Mouse (Mus musculus): Measurements from ENCODE around the gene Mbnl2. TPM values are rescaled to one million over a fixed set of nuclear protein-coding genes. Genes with fewer than 3 reads are reported as not detected.
"Not testable (repeated sequence)": the region's sequence is repeated elsewhere in the genome, so short reads cannot be mapped to it uniquely, and the experiment has no call there.

The Mbnl2 gene
- polyA plus RNA-seq, 1 experiment from 2014 or later: 45.5 TPM

DNA sequence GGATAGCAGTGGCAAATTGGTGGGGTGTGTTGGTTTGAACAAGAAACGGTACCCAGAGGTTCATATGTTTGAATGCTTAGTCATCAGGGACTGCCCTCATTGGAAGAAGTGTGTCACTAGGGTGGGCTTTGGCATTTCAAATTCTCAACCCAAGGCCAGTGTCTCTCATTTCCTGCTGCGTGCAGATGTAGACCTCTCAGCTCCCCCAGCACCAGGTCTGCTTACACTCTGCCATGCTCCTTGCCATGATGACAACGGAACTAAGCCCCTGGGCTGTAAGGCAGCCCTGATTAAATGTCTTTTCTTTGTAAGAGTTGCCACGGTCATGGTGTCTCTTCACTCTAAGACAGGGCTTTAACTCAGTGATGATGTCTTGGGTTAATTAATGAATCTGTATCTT lies 69.2 kb downstream of the Mbnl2 start:
- Histone ChIP-seq H3K36me3 (peaks cover 35% of the 10 kb centered on the region), H3K4me1 (peaks cover 5% of the 10 kb centered on the region; the same call in 1 of the 2 replicates)
- 92% methylated on average over 4 of the region's 4 CpGs for WGBS

DNA sequence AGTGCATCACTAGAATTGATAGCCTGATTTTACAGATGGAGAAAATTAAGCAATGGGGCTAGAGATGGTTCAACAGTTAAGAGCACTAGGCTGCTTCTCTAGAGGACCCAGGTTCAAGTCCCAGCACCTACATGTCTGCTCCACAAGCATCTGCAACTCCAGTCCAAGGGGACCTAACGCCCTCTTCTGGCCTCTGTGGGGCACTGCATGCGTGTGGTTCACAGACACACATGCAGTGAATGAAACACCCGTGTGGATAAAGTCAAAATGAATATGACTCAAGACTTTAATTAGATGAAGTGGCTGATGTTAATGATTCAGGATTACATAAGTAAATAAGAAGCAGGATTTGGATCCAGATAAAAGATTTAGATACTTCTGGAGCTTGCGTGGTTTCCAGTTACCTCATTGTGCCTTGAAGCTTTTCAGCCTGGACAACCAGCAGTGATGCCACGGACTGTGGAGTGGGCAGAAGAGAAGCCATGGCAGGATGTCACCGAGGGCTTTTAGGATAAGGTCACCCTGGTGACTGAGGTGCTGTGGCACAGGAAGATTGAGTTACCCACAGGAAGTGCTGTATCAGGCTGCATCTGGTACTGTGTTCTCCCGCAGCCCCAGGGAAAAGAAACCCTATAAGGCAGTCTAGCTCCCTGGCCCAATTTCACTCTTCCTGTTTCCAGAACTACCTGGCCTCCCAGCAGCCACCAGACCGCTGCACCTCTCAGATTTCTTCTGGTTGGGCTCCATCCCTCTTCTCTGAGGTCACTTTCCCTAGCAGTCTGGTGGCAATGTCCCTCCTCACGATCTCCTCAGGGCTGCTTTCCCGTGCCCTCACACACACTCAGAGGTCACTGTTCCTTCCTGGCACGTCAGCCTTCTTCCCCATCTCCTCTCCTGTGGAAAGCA lies 72.2 kb downstream of the Mbnl2 start:
- Histone ChIP-seq H3K27me3 (ENCODE audit: low read depth, poor library complexity, severe bottlenecking) (no peaks in the 10 kb centered on the region), H3K4me3 (no peak overlapping the region), H3K36me3 (peaks cover 35% of the 10 kb centered on the region), H3K9me3 (replicated peaks) (0 out of 2 replicates have a peak, but pooled peaks cover 2% of the 10 kb centered on the region), H3K4me1 (peaks cover 5% of the 10 kb centered on the region), H3K27ac (no peak overlapping the region)
- DNase-seq (ENCODE audit: low spot score): no peak
- 78% methylated on average over 11 of the region's 11 CpGs for WGBS

More for the DNA sequence above, 69.2 kb downstream of the Mbnl2 start:
- Histone ChIP-seq H3K9me3 (replicated peaks) (0 out of 2 replicates have a peak, but pooled peaks cover 2% of the 10 kb centered on the region), H3K27ac (no peak overlapping the region), H3K4me3 (no peak overlapping the region), H3K27me3 (ENCODE audit: low read depth, poor library complexity, severe bottlenecking) (no peaks in the 10 kb centered on the region)
- no peak for DNase-seq (ENCODE audit: low spot score)

DNA sequence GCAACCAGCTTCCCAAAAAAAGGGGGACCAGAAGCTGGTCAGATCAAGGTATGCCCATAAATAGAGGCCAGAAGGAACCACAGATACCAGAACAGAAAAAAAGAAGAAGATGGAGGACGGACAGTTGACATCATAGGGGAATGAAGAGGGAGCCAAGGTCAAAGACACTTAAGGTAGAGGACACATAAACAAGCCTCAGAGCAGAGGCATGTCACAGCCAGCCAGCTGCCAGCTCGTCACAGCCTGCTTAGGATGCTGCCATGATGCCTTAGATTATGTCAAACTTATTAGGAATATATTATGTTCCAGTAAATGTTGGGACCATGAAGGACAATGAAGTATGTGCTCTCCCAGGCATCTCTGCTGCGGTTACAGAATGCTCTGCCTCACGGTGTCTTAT lies 73.9 kb downstream of the Mbnl2 start:
- Histone ChIP-seq H3K4me1 (peaks cover 9% of the 10 kb centered on the region), H3K27me3 (ENCODE audit: low read depth, poor library complexity, severe bottlenecking) (no peaks in the 10 kb centered on the region), H3K36me3 (peaks cover 35% of the 10 kb centered on the region), H3K9me3 (replicated peaks) (0 out of 2 replicates have a peak, but pooled peaks cover 2% of the 10 kb centered on the region), H3K4me3 (no peak overlapping the region), H3K27ac (no peak overlapping the region)
- WGBS: 95% methylated on average over 4 of the region's 4 CpGs
- DNase-seq (ENCODE audit: low spot score): no peak

DNA sequence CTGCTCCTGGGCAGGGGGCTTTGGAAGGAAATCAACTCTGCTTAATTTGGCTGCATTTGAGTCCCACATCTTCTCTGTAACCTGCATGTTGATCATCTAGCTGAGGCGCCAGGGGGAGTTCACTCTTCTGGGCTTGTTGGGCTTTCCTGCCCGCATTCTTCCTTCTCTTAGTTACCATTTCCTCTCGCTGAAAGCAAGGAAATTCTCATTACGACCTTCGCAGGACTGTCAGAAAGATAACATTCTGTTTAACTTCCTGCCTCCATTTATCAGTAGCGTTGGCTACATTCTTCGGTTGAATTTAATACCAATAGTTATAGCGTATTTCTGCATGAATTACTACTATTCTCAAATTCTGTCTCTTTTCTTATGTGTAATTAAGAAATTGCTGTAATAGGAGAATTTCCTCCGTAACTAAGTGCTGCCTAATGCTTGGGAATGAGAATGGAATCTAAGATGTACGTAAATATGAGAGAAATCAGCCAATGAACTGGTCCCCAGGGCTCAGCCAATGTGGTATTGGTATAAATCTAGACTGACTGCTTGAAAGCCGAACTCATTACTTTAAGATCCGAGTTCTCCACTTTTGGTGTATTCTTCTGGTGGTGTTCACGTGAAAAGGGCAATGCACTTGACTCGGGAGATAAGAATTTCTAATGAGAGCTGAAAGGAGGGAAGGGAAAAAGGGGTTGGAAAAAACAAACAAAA lies 76.8 kb downstream of the Mbnl2 start:
- H3K27me3 ChIP-seq (ENCODE audit: low read depth, poor library complexity, severe bottlenecking): no peaks in the 10 kb centered on the region
- H3K27ac ChIP-seq: no peak overlapping the region
- 83% methylated on average over 14 of the region's 14 CpGs for WGBS
- H3K36me3 ChIP-seq: peaks cover 18% of the 10 kb centered on the region
- no peak for DNase-seq (ENCODE audit: low spot score)
- H3K4me3 ChIP-seq: no peak overlapping the region
- H3K4me1 ChIP-seq: peaks cover 24% of the 10 kb centered on the region
- no peaks in the 10 kb centered on the region for H3K9me3 ChIP-seq (replicated peaks)

DNA sequence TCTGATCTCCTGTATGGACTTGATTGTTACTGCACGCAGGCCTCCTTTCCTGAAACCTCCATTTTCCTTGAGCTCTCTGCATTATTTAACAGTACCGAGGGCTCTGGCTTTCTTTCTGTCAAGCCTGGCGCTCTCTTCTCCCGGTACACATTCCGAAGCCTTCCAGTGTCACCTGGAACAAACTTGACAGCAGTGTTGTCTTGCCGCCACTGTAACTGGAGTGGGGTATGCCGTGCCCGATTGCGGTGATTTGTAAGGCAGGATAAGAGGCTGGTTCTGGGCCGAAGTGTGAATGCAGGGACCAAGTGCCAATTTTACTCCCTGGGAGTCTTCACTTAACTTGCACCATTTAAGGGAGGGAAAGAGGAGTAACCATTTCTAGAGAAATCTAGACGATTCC lies 77.7 kb downstream of the Mbnl2 start:
- H3K27ac ChIP-seq: no peak overlapping the region
- H3K9me3 ChIP-seq (replicated peaks): no peaks in the 10 kb centered on the region
- H3K27me3 ChIP-seq (ENCODE audit: low read depth, poor library complexity, severe bottlenecking): no peaks in the 10 kb centered on the region
- 76% methylated on average over 11 of the region's 11 CpGs for WGBS
- no peak for DNase-seq (ENCODE audit: low spot score)
- peaks cover 15% of the 10 kb centered on the region for H3K36me3 ChIP-seq
- no peak overlapping the region for H3K4me3 ChIP-seq
- H3K4me1 ChIP-seq: peaks cover 19% of the 10 kb centered on the region

DNA sequence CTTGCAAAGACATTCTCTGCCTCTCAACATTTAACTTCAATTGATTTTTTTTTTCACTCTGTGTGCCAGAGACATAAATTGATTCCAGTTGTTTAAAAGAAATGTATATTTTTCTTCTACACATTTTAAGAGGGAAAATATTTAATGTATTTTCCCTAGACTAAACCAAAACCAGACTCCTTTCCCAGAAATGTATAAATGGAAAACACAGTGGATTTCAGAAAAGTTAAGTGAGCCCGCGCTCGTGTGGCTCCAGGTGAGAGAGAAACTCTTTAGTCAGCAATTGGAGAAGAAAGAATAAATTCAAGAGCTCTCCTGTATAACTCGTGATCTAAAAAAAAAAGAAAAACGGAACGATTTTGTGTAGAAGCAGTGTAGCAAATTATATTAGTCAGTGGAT lies 79.1 kb downstream of the Mbnl2 start:
- no peaks in the 10 kb centered on the region for H3K9me3 ChIP-seq (replicated peaks)
- H3K27me3 ChIP-seq (ENCODE audit: low read depth, poor library complexity, severe bottlenecking): no peaks in the 10 kb centered on the region
- H3K36me3 ChIP-seq: peaks cover 12% of the 10 kb centered on the region
- H3K4me3 ChIP-seq: no peak overlapping the region
- H3K4me1 ChIP-seq: peaks cover 19% of the 10 kb centered on the region
- DNase-seq (ENCODE audit: low spot score): no peak
- H3K27ac ChIP-seq: no peak overlapping the region
- WGBS: 91% methylated on average over 6 of the region's 6 CpGs

DNA sequence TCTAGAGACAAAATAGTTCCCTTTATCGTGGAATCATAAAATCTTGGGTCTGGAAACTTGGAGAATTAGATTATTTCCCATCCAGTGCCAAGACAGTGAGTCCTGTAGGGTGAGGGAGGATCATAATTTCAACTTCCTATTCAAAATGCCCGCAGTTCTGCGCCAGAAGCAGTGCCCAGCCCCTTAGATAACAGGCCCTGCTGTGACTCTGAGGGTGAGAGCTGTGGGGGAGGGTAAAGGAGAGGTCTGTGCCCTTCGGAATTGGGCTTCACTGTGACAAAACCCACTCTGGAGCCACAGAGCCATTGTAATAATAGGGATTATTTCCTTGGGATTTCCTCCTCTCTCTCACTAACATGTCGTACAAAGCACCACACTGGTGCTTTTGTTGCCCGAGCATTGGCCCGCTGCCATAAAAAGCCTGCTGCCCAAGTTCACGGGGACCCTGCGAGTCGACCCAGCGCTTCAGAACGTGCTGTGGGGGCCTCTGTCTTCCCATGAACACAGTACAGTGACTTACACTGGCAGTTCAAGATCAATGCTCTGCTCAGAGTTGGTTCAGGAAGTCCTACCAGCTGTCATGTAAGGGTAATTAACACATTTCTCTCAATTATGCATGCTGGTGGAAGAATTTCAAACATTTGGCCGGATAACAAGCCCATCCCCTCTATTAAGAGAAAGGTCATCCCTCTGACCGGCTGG lies 79.7 kb downstream of the Mbnl2 start:
- DNase-seq (ENCODE audit: low spot score): no peak
- H3K4me1 ChIP-seq: peaks cover 19% of the 10 kb centered on the region
- WGBS: 50% methylated on average over 14 of the region's 14 CpGs
- no peaks in the 10 kb centered on the region for H3K27me3 ChIP-seq (ENCODE audit: low read depth, poor library complexity, severe bottlenecking)
- H3K9me3 ChIP-seq (replicated peaks): no peaks in the 10 kb centered on the region
- peak overlapping the region; percentile 46; the same call in 1 of the 2 replicates for H3K27ac ChIP-seq
- H3K36me3 ChIP-seq: peaks cover 12% of the 10 kb centered on the region
- no peak overlapping the region for H3K4me3 ChIP-seq

DNA sequence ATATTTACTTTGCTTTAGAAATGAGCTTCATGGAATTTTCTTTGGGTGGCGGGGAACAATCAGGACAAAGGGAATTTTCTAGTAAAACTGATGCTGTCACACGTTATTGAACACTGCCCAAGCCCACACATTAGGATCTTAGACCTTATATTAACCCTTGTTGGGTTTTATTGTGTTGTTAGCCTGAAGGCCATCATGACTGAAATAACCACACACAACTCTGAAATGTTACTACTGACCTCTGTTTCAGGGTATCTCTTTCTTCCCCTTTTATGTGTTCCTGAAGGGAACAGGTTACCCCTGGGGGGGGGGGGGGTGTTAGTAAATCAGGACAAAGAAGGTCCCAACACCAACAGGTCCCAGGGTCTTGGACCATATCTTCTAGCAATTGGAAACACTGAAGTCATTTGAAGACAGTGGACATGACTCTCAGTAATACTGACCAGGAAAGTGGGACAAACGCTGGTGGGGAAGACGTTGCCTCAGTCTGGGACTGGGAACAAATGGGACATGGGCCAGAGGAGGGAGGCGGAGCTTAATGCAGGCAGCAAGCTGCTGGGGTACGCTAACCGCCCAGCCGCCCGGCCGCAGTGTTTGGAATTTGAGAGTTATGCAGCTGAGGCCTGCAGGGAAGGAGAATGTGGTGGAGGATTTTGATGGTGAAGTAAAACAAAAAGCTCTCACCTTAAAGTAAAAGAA lies 80.4 kb downstream of the Mbnl2 start:
- Histone ChIP-seq H3K36me3 (peaks cover 12% of the 10 kb centered on the region), H3K4me3 (no peak overlapping the region), H3K27me3 (ENCODE audit: low read depth, poor library complexity, severe bottlenecking) (no peaks in the 10 kb centered on the region), H3K9me3 (replicated peaks) (no peaks in the 10 kb centered on the region), H3K27ac (no peak overlapping the region), H3K4me1 (peaks cover 19% of the 10 kb centered on the region)
- DNase-seq (ENCODE audit: low spot score): no peak
- 84% methylated on average over 10 of the region's 10 CpGs for WGBS

DNA sequence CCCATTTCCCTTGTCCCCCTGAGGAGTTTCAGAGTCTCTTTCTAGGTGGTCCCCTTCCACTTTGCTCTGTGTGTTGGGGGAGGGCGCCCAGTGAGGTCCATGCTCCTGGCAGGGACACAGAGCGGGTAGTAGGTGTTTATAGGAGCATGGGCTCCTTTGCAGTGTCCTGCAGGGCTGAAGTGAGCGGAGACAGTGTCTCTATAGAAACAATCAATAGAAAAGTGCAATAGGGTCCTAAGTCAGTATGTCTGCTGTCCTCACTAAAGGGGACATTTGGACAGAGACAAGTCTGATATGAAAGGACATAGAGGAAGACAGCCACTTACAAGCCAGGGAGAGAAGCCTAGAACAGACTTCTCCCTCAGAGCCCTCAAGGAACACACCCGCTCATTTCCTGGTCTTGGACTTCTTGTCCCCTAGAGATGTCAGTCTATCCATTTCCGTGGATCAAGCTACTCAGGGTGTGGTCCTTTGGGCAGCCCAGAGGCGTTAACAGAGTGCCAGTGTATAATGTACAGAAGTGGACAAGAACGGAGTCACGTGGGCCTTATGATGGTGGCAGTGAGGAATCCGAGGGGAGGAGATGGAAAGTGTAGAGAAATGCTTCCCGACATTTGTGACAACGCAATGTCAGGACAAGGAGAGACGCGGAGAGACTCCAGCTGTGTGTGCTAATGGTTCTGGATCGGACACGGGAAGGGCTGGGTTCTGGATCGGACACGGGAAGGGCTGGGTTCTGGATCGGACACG lies 82.0 kb downstream of the Mbnl2 start:
- DNase-seq (ENCODE audit: low spot score): no peak
- no peaks in the 10 kb centered on the region for H3K9me3 ChIP-seq (replicated peaks)
- 95% methylated on average over 19 of the region's 19 CpGs for WGBS

DNA sequence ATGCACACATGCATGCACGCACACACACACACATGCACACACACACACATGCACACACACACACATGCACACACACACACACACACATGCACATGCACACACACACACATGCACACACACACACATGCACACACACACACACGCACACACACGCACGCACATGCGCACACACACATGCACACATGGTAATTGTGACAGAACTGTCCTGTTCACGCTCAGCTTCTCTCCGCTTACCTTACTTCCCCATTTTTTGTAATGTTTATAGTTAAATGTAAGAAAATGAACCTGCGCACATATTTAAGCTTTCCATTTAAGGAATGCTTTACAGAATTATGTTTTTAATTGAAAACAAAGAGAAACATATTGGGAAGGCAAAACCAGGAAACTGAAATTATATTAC lies 84.1 kb downstream of the Mbnl2 start:
- 97% methylated on average over 8 of the region's 8 CpGs for WGBS
- not testable (repeated sequence) for H3K9me3 ChIP-seq (replicated peaks); DNase-seq (ENCODE audit: low spot score); H3K27ac ChIP-seq; H3K4me3 ChIP-seq; H3K27me3 ChIP-seq (ENCODE audit: low read depth, poor library complexity, severe bottlenecking)
- Histone ChIP-seq H3K4me1 (peaks cover 13% of the 10 kb centered on the region), H3K36me3 (peaks cover 12% of the 10 kb centered on the region)

More for the DNA sequence above, 82.0 kb downstream of the Mbnl2 start:
- Histone ChIP-seq H3K27me3 (ENCODE audit: low read depth, poor library complexity, severe bottlenecking) (no peaks in the 10 kb centered on the region), H3K4me1 (peaks cover 19% of the 10 kb centered on the region), H3K36me3 (peaks cover 12% of the 10 kb centered on the region), H3K4me3 (no peak overlapping the region), H3K27ac (no peak overlapping the region)

DNA sequence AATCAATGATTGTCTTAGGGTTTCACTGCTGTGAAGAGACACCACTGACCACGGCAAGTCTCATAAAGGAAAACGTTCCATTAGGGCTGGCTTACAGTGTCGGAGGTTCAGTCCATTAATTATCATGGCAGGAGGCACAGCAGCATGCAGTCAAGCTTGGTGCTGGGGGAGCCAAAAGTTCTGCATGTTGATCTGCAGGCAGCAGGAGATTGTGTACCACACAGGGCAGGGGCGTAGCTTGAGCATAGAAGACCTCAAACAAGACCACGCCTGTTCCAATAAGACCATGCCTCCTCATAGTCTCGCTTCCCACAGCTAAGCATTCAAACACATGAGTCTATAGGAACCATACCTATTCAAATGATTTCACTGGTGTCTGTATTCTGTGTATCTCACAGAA lies 85.7 kb downstream of the Mbnl2 start:
- H3K27ac ChIP-seq: no peak overlapping the region
- H3K36me3 ChIP-seq: peaks cover 12% of the 10 kb centered on the region
- H3K27me3 ChIP-seq (ENCODE audit: low read depth, poor library complexity, severe bottlenecking): no peaks in the 10 kb centered on the region
- H3K9me3 ChIP-seq (replicated peaks): no peaks in the 10 kb centered on the region
- WGBS: 78% methylated on average over 6 of the region's 6 CpGs
- H3K4me1 ChIP-seq: peaks cover under 1% of the 10 kb centered on the region; the same call in 1 of the 2 replicates
- no peak overlapping the region for H3K4me3 ChIP-seq
- DNase-seq (ENCODE audit: low spot score): no peak
